Mouse (Mus musculus) common myeloid progenitor, adult 5-6 weeks (primary cell): ENCODE results near the gene Ptpn18. TPM values are rescaled to one million over a fixed set of nuclear protein-coding genes. Genes with fewer than 3 reads are reported as not detected.
"Not testable (repeated sequence)": the region's sequence is repeated elsewhere in the genome, so short reads cannot be mapped to it uniquely, and the experiment has no call there.

ENCODE experiments used
- ATAC-seq: replicated peaks from 2 replicates; pipeline ENCODE4 v1.8.0; 2016; ENCODE audit warnings: low read depth, mild to moderate bottlenecking, moderate TSS enrichment, inconsistent platforms; ENCODE audit not compliant: poor library complexity, severe bottlenecking
- total RNA-seq: library from RNA; stranded (forward); fragments of 200-1000, 187-1606 nt; gene quantifications from 2 replicates; pipeline ENCODE4 v1.2.3, GENCODE M21; 2017

Ptpn18 gene
- total RNA-seq, result 299 and 432 TPM in 2 replicates

DNA sequence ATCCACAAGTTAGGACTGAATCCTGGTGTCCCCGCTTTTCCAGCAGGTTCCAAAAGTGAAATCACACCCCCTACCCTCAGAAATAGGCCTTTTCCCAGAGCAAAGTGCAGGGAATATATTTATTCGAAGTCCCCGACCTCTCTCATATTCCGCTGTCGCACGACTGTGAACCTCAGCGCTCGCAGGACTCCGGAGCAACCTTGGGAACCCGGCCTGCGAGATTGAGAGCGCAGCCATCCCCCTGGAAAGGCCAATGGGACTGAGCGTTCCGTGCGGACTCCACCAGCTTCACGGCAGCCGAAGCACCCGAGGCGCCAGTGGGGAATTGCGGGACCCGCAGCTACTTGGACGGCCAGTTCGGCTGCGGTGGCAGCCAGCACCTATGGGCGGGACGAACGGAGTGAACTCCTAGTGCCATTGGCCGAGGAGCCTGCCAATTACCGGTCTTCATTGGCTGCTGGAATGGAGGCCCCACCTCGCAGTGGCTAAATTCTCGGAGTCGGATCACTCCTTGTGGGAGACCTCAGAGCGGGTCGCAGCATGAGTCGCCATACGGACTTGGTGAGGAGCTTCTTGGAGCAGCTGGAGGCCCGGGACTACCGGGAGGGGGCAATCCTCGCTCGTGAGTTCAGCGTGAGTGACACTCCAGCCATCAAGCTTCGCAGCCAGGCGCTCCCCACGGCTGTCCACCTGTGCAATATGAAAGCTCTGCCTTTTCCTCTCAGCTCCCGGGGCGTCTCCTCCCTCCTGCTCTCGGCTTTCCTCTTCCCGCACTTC, at the start of gene Ptpn18:
Ptpn18 (plus strand) TSS at position 479 of the 777 bp plus-strand sequence.
- ATAC-seq, result peak; percentile 78

DNA sequence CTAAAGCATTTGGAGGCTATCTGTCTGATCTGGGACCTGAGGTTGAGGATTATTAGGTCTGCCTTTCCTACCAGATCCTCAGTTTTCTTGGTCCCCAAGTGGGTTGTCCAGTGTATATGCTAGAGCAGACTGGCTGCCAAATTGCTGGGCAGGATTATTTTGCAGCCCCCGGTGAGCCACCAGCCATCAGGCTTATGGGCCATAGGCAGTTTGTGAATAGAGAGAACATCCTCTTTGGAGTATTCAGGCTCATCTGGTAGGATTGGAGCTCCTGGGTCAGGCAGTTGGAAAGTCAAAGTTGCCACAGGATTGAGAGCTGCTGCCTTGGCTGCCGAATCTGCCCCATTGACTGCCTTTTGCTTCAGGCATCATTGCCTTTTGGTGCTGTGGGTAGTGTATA, 31.1 kb upstream of the Ptpn18 start:
- no peak for ATAC-seq

DNA sequence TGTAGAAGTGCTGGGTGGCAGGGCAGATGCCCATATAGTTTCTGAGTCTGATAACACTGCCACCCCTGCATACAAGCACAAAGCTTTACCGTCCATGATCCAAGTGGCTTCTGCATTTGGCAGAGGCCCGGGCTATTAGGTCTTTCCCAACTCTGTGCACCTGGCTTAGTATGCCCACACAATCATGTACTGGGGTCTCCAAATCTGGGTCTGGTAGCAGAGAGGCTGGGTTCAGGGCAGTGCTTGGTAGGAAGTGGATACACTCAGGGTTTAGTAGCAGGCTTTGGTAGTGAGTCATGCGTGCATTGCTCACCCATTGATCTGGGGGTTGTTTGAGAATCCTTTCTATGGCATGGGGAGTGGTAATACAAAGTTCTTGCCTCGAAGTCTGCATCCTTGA, 30.3 kb upstream of the Ptpn18 start:
- no peak for ATAC-seq

DNA sequence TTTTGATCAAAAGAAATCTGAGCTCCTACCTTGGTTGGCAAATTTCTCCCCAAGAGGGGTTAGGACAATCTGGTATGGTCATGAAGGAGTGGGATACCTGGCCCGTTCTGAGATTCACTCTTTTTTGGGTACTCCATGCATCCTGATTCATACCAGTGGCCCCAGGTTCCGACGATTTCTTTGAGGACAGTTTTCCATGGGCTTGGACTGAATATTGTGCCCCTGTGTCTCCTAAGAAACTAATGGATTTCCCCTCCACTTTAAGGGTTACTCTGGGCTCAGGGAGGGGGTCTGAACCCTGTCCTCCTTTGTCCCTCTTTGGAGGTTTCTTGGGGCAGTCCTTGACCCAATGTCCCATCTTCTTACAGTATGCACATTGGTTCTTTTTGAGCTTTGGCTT, 28.6 kb upstream of the Ptpn18 start:
- no peak for ATAC-seq

DNA sequence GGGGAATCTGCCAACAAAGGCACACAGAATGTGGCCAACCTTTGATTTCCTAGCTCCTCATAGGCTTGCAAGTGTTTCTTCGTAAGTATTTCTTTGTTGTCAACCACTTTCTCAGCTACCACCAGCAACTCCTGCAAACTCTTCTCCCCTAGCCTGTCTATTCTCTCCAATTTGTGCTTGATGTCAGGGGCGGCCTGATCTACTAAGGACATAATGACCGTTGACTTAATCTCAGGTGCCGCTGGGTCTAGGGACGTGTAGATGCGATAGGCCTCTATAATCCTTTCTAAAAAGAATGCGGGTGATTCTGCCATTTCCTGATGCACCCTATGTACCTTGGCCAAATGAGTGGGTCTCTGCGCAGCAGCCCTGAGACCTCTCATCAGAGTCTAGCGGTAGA, 28.1 kb upstream of the Ptpn18 start:
- ATAC-seq, result no peak

DNA sequence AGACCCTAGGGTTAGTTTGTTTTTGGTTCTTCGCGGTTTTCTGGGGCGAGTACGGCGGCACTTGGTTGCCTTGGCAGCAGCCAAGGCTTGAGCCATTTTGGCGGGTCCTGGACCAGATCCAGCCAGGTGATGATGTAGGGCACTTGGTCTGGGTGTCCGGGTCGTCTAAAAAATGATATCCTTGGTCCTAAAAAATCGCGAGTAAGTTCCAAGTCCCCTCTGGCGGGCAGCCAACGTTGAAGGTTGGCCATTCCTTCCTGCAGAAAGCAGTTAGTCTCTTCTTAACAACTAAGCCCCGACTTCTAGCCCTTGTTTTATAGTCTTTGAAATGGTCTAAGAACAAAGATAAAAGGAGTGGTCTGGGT, 27.2 kb upstream of the Ptpn18 start:
- ATAC-seq, result no peak

DNA sequence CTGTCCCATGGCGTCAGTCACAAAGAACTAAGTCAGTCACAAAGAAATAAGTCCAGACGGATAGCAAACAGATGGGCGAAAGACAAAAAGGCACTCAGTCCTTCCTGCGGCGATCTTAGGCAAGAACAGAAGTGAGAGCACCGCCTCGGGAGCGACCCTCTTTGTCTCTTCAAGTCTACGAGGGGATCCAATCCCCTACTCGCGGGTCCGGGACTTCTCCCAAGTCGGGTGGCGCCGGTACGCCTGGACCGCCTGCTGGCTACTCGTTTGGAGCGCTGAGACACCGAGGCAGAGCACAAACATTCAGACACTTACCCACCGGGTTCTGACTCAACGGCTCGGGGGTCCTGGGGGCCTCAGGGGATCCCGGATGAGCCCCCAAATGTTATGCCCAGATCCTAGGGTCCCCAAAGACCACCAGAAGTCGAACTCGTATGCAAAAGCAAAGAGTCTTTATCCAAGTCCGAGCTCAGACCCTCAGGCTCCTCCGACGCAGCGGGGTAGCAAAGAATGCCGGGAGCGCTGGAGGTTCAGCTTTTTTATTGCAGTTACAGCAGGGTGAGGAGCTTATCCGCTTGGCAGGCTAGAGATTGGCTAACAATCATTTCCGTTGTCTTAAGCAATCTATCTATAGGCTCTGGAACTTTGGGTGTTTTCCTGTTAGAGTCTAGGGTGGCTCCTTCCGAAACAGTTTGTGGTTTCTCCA, 26.6 kb upstream of the Ptpn18 start:
- peak; percentile 64 for ATAC-seq

DNA sequence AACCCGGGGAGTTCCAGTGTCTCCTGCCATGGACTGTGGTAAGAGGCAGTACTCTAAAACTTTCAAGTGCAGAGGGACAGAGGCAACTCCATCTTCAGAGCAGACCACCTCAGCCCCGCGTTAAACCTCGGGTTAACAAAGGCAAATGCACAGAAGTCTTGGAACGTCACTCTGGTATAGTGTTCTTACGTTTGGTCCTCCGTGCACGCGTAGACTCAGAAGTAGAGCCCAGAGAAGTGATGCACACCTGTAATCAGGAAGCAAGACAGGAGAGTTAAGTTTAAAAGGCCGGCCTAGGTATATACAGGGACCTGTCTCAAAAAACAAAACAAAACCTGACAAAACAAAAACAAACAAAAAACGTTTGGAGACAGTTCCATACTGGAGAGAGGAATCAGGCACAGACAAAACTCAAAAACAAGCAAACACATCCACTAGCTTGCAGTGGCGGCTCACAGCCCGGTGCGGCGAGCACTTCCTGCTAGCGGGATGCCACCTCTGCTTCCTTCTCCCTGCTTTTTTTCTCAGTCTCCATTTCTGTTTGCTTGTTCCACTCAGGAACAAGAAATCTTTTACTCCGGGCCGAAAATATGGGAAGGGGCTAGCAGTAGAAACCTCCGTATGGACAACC, 25.6 kb upstream of the Ptpn18 start:
- ATAC-seq, result peak; percentile 23

DNA sequence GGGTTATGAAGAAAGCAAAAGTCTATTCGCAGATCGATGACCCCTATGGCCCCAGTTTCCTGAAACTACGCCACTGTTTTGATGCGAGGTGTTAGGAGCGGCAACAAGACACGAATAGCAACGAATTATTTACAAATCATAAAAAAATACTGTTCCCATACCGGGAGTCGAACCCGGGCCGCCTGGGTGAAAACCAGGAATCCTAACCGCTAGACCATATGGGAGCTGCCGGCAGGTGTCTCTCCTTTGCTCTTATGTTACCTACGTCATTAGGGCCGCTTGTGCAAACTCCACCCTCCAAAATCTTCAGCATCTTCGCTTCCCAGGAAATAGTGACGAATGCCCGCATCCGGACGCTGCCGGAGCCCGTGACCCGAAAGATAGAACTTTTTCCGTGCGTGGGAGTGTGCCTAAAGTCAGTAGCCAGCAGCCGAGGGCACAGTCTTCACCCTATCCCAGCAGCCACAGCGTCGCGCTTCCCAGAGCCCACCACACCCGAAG, 24.9 kb upstream of the Ptpn18 start:
- peak; percentile 26 for ATAC-seq

DNA sequence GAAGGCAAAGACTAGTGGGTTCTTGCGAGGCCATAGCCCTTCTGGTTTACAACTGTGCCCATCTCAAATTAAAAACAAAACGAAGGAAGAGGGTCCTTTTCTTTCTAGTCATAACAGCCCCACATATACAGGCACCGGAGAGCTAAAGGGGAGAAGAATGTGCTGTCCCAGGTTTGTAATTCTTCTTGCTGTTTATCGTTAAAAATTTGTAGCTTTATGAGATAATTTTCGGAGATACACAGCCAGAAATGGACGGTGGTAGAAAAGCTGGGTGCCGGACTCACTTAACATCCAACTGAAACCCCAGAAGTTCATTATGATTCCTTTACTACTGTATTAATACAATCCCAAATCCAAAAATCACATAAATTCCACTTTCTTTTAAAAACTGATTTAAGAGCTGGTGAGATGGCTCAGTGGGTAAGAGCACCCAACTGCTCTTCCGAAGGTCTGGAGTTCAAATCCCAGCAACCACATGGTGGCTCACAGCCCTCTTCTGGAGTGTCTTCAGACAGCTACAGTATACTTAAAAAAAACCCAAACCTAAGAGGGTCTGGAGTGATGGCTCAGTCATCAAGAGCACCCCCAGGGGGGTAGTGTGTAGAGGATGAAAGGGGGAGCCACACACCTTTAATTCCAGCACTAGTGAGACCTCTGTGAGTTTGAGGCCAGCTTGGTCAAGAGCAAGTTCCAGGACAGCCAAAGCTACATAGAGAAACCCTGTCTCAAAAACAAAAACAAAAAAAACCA, 24.0 kb upstream of the Ptpn18 start:
- ATAC-seq, result no peak

DNA sequence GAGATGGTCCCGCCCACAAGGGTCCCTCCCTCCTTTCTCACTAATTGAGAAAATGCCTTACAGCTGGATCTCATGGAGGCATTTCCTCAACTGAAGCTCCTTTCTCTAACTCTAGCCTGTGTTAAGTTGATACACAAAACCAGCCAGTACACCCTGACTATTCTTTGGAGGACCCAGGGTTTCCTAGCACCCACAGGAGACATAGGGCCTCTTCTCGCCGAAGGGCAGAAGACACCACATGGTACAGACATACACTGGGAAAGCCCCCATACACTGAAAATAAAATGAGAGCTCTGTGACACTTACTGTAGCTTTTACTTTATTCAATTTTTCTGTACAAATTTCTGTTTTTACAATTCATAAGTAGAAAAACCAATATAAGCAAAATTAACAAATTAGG, 23.2 kb upstream of the Ptpn18 start:
- no peak for ATAC-seq

DNA sequence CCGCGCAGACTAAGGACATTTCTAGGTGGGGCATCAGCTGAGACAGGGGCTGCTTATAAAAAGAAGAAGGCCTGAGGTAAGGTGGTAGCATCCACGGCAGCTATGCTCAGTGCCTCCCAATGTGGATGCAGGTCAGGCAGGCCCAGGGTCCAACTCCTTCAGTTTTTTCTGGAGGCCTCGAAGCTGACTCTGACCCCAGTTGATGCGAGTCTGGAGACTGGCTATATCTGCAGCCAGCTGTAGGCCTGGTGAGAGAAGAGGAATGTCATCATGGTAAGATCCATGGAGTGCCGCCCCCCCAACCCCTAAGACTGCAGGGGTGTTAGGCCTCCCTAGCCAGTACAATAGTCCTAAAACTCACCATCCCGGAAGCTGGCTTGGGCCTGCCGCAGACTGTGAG, 22.2 kb upstream of the Ptpn18 start:
- ATAC-seq, result not testable (repeated sequence)

DNA sequence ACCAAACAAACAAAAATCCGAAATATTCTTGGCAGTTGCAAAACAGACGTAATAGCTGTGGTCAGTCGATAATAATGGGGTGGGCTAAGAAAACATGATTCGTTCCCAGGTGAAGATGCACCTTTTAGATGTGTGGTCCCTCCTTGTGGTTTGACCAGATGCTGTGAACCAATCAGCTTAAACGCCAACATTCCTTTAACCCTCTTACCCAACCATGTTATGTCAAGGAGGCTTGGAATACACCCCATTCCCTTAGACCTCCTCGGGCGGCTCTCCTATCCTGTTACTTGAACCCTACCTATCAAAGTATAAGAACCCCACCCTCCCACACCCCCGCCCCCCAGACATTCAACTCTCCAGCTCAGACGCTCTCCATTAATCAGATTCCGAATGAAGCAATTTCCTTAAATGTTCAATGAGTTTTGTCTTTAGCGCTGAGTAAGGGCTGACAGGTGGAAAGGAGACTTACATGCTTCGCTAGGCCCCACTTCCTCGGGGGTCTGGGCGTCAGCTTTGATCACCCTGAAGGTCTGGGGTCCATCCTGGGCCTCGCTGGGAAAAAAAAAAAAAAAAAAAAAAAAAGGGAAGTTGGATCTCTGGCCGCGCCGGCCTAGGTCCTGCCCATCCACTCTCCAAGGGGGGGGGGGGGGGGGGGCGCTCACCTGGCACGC, 21.0 kb upstream of the Ptpn18 start:
- ATAC-seq, result no peak

DNA sequence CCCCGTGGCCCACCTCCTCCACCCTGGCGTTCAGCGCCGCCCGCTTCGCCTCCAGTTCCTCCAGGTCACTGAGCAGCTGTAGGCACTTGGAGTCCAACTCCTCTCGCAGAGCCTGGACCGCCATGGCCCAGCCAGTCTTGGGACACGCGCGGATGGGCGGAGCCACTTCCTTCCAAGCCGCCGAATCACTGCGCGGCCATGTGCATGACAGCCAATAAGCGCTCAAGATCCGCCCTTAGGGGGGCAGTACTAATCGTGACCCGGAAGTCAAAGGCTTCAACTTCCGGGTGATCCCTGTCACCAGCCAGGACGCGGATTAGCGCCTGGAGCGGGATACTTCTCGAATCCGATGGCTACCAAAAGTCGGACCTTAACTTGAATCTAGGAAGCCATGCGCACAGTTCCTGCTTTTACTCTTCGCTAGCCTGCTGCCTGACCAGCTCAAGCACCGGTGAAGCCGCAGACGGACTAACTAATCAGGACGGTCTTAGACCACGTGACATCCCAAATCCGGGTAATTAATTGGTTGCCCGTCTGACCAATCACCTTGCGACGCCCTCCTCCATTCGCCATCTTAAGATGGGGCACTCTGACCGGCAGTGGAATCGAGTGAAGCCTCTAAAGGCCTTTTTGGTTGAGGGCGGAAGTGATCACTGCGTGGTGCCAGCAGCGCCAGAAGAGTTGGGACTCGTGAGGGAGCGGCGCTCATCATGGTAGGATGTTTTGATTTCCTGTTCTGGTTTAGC, 20.2 kb upstream of the Ptpn18 start, which contains the start of the genes Ccdc115 and Imp4:
Ccdc115 (minus strand) TSS at position 458 of the 746 bp plus-strand sequence.
Imp4 (plus strand) TSS at position 637 of the 746 bp plus-strand sequence.
- peak; percentile 90 for ATAC-seq

DNA sequence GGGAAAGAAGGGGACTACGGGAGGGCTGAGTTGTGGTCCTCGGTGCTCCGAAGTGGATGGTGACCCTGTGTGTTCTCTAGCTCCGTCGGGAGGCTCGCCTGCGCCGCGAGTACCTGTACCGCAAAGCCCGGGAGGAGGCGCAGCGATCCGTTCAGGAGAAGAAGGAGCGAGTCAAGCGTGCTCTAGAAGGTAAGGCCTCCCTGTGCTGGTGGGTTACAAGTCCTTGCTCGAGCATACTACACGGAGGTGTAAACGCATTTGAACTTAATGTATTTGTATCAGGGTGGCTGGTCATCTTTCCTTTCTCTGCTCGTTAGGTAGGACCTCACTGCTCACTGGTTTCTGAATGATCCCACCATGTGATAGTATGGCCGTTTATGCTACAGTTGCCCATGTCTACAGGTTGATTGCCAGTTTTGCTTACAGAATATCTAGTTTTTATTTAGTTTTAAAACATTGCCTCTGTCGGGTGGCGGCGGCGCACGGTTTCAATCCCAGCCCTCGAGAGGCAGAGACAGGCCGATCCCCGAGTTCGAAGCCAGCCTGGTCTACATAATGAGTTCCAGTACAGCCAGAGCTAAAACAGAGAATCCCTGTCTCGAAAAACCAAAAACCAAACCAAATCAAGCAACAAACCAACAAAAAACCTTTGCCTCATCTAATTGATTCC, 19.5 kb upstream of the Ptpn18 start:
- peak; percentile 36 for ATAC-seq

DNA sequence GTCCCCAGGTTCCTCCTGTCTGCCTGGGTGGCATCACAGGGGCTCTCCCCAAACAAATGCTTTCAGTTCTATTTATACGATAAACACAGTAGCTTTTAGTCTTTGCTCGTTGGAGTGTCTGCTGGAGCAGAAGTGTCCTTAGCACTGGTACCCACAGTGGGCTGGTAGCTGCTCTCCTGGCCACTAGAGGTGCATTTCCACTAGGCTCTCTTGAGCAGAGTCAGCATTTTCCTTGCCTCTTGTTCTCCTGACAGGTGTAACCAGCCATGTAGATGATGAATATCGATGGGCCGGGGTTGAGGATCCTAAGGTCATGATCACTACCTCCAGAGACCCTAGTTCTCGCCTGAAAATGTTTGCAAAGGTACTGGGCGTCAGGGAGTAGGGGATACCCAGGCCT, 16.4 kb upstream of the Ptpn18 start:
- no peak for ATAC-seq

DNA sequence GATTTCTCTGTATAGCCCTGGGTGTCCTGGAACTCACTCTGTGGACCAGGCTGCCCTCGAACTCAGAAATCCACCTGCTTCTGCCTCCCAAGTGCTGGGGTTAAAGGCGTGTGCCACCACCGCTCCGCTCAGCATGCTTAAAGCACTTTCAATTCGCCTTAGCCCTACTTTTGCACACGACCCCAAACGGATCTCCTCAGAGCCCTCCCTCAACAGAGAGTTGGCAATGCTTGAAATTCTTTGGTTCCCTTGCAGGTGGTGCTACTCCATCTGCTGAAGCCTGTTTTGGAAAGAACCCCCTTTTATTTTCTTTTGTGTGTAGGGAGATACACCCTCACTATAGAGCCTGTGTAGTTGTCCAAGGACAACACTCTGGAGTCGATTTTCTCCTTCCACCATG, 1.1 kb upstream of the Ptpn18 start:
- ATAC-seq, result no peak

DNA sequence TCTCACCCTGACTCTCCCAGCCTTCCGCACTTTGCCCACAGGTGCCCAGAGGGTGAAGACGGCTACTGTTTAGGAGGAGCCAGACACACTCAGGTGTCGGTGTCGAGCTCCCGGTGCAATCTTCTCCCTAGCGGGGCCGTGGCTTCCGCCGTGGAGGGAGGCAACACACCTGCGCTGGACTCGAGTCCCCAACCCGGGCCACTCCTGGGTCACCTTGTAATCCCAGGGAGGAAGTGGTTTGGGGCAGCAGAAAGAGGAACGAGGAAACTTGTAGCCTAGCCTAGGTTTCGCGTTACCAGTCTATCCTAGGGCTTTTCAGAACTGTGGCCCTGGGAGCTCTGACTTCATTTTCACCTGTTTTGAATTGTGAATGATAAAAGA, 489 bp downstream of the Ptpn18 start:
- peak; percentile 34 for ATAC-seq
